Mouse (Mus musculus) c-Kit-positive CD71-positive TER-119-positive erythroid progenitor cells, embryonic 14.5 days (primary cell): Measurements from ENCODE around the gene Gm20388.

Experiments used
- DNase-seq: peaks from one replicate; pipeline ENCODE4 v3.0.0-alpha.2; 2013; ENCODE audit warnings: low spot score

The Gm20388 gene

GRCm38 (mm10) chr8:120012927-120013326, 102.3 kb downstream of the Gm20388 start:
- DNase-seq: peak; percentile 12

- no peak for DNase-seq
Observed at GRCm38 (mm10) chr8:120014267-120015023, 103.8 kb downstream of the Gm20388 start.

GRCm38 (mm10) chr8:120015916-120016315, 105.3 kb downstream of the Gm20388 start:
- DNase-seq: no peak

GRCm38 (mm10) chr8:120016424-120016823, 105.8 kb downstream of the Gm20388 start:
- DNase-seq: no peak

- no peak for DNase-seq
Observed at GRCm38 (mm10) chr8:120017349-120017748, 106.7 kb downstream of the Gm20388 start.

- no peak for DNase-seq
Observed at GRCm38 (mm10) chr8:120017786-120018185, 107.1 kb downstream of the Gm20388 start.

GRCm38 (mm10) chr8:120018379-120018778, 107.7 kb downstream of the Gm20388 start:
- DNase-seq: no peak

- no peak for DNase-seq
Observed at GRCm38 (mm10) chr8:120019297-120019696, 108.7 kb downstream of the Gm20388 start.

GRCm38 (mm10) chr8:120020298-120020697, 109.7 kb downstream of the Gm20388 start:
- no peak for DNase-seq

- no peak for DNase-seq
Observed at GRCm38 (mm10) chr8:120026199-120026598, 115.6 kb downstream of the Gm20388 start.

- no peak for DNase-seq
Observed at GRCm38 (mm10) chr8:120026991-120027390, 116.3 kb downstream of the Gm20388 start.

GRCm38 (mm10) chr8:120030447-120030846, 119.8 kb downstream of the Gm20388 start:
- no peak for DNase-seq

- DNase-seq: no peak
Observed at GRCm38 (mm10) chr8:120032549-120033208, 122.0 kb downstream of the Gm20388 start.

GRCm38 (mm10) chr8:120034471-120034870, 123.8 kb downstream of the Gm20388 start:
- DNase-seq: no peak

- DNase-seq: no peak
Observed at GRCm38 (mm10) chr8:120036111-120036510, 125.5 kb downstream of the Gm20388 start.

GRCm38 (mm10) chr8:120036578-120036977, 125.9 kb downstream of the Gm20388 start:
- DNase-seq: no peak

GRCm38 (mm10) chr8:120037199-120037598, 126.6 kb downstream of the Gm20388 start:
- no peak for DNase-seq

GRCm38 (mm10) chr8:120037611-120038010, 127.0 kb downstream of the Gm20388 start:
- no peak for DNase-seq

- DNase-seq: no peak
Observed at GRCm38 (mm10) chr8:120038741-120039140, 128.1 kb downstream of the Gm20388 start.

- DNase-seq: no peak
Observed at GRCm38 (mm10) chr8:120039313-120039919, 128.8 kb downstream of the Gm20388 start.

- DNase-seq: no peak
Observed at GRCm38 (mm10) chr8:120040861-120041260, 130.2 kb downstream of the Gm20388 start.

GRCm38 (mm10) chr8:120042542-120043312, 132.1 kb downstream of the Gm20388 start:
- no peak for DNase-seq
